Comparison of ENCODE assay signal across 8 mouse cellular contexts in genomic region chr2:118779504-118780480, GRCm38 (mm10). TPM values are rescaled to one million over a fixed set of nuclear protein-coding genes. Genes with fewer than 3 reads are reported as not detected.
A peak's percentile ranks its signal among the peaks of the same experiment; 100 is the strongest.
DNase-seq lines count a peak whose midpoint lies in the region; ATAC-seq and TF ChIP-seq lines count a peak whose summit lies in the region.

TSS of gene Disp2 (plus strand) at chr2:118779719.

- H3K9me3 ChIP-seq in hindbrain, embryonic 14.5 days (ENCODE audit: control insufficient read depth, low read length): no peaks in the 10 kb centered on the region

- H3K36me3 ChIP-seq in hindbrain, embryonic 14.5 days (replicated peaks; ENCODE audit: control insufficient read depth, insufficient read depth): no peaks in the 10 kb centered on the region
- no peaks in the 10 kb centered on the region for H3K36me3 ChIP-seq in macrophage (ENCODE audit: inconsistent target)

- peak; percentile 98 for DNase-seq in NIH3T3 (ENCODE audit: low read depth)
- DNase-seq in cerebellum, postnatal 14 days: peak; percentile 95 to 96
- DNase-seq in frontal cortex, postnatal 25 days (ENCODE audit: low spot score in 2 of 2): peak; percentile 80 to 91
- peak; percentile 96 for DNase-seq in hindbrain, embryonic 14.5 days (ENCODE audit: low spot score)
- peak; percentile 95 for DNase-seq in left cerebral cortex, adult 2 months (ENCODE audit: extremely low spot score in 1 of 2, low spot score in 2 of 2)
- peak; percentile 88 for DNase-seq in retina, postnatal 7 days (ENCODE audit: low read depth, low spot score)
- DNase-seq in urinary bladder, adult 18-20 months (ENCODE audit: low spot score in 2 of 2): peak; percentile 83 to 89

- ATAC-seq in hindbrain, embryonic 14.5 days (ENCODE audit: low FRiP score): peak; percentile 94

- H3K4me3 ChIP-seq in hindbrain, embryonic 14.5 days (replicated peaks; ENCODE audit: low read length): peak within 1 kb of the TSS; percentile 44
- peak within 1 kb of the TSS; percentile 75 for H3K4me3 ChIP-seq in left cerebral cortex, adult 2 months
- H3K4me3 ChIP-seq in macrophage (ENCODE audit: inconsistent target): peak within 1 kb of the TSS; percentile 7; the same call in 1 of the 2 replicates

- no peaks in the 10 kb centered on the region for H3K27me3 ChIP-seq in hindbrain, embryonic 14.5 days (ENCODE audit: control insufficient read depth, insufficient read depth, low read length)

- intact Hi-C loops in left cerebral cortex, adult 2 months (cut with DNase I): loop anchor here (1.0 kb wide), 2 partner anchors 17 to 34 kb away; partner anchors contain the start of genes Ccdc9b and Inafm2

- TF ChIP-seq CTCF in left cerebral cortex, adult 2 months (IDR thresholded peaks at IDR 0.05): peak; percentile 33

- 9% methylated on average over 39 of the region's 39 CpGs for WGBS in hindbrain, embryonic 14.5 days
- 16% methylated on average over 39 of the region's 39 CpGs for WGBS in macrophage (ENCODE audit: missing documents)

- no peaks in the 10 kb centered on the region for H3K79me2 ChIP-seq in macrophage (ENCODE audit: inconsistent target)

- H3K27ac ChIP-seq in hindbrain, embryonic 14.5 days: peak within 1 kb of the TSS; percentile 78
- peak within 1 kb of the TSS; percentile 82 for H3K27ac ChIP-seq in left cerebral cortex, adult 2 months
- no peak within 1 kb of the TSS for H3K27ac ChIP-seq in macrophage

- H3K4me2 ChIP-seq in hindbrain, embryonic 14.5 days (replicated peaks): peak within 1 kb of the TSS; percentile 65

- H3K9ac ChIP-seq in hindbrain, embryonic 14.5 days: peak within 1 kb of the TSS; percentile 67

- peaks cover 16% of the 10 kb centered on the region for H3K4me1 ChIP-seq in hindbrain, embryonic 14.5 days (replicated peaks; ENCODE audit: control insufficient read depth, insufficient read depth, low read length)

RNA-seq across cellular contexts. Expression of gene Disp2, which starts in this region (rescaled TPM):
- polyA plus RNA-seq in hindbrain, embryonic 14.5 days (2014; fragmentation: Nextera tagmentation; extraction: Ambion mirVana): 65.8 and 79.2 TPM in 2 replicates
- 100 to 1,000 TPM; 197 to 209 TPM for total RNA-seq in left cerebral cortex, adult 2 months (2021)
- not detected for total RNA-seq in macrophage (2018; cell fraction: chromatin; rRNA removed)
- not detected for total RNA-seq in macrophage (2018; cell fraction: cytosol; rRNA removed)
- total RNA-seq in macrophage (2018; cell fraction: nucleus; rRNA removed): not detected
- not detected in 3 replicates for polyA plus RNA-seq in macrophage (2018)

Comparison
In these comparisons a context has a peak if more than half of its experiments do, and no peak if none do; other contexts are left out.
1. RNA of gene Disp2 (polyA plus RNA-seq): 65.8 to 79.2 TPM in hindbrain, embryonic 14.5 days; not detected in macrophage; every median in the first group is over 10 times any median in the second.
2. H3K4me3 ChIP-seq: peak in every context shown above with its lines; median percentile 75 in left cerebral cortex, adult 2 months; 44 in hindbrain, embryonic 14.5 days; 7 in macrophage.
3. Peak in every context shown above with its lines, with median percentiles within 50 percentile points of each other: DNase-seq.